ENCODE assay signal across 10 mouse cellular contexts in genomic region chr14:20165413-20165812, GRCm38 (mm10). TPM values are rescaled to one million over a fixed set of nuclear protein-coding genes. Genes with fewer than 3 reads are reported as not detected.
DNase-seq lines count a peak whose midpoint lies in the region; ATAC-seq and TF ChIP-seq lines count a peak whose summit lies in the region.
"Had no signal": no experiment of that assay in that cellular context is flagged by ENCODE, and none has a peak within 500 bp of the region (broad histone marks: within the 10 kb centered on the region; RNA-seq: fewer than 3 reads in every experiment).

No protein-coding gene starts in this region.

- H3K27ac ChIP-seq in kidney, adult 2 months (ENCODE audit: insufficient read depth, low read depth, low read length): peak overlapping the region; percentile 51
- H3K27ac ChIP-seq in hindbrain, postnatal 0 days: no peak overlapping the region
- H3K27ac ChIP-seq: limb, embryonic 15.5 days; neural tube, embryonic 12.5 days had no signal

- no peak overlapping the region for H3K4me3 ChIP-seq in kidney, adult 2 months (ENCODE audit: insufficient read depth, low read depth, low read length)
- H3K4me3 ChIP-seq in lung, adult 2 months (replicated peaks; ENCODE audit: extremely low read depth, low read depth, low read length): no peak overlapping the region
- no peak overlapping the region for H3K4me3 ChIP-seq in hindbrain, postnatal 0 days (ENCODE audit: low read length)
- H3K4me3 ChIP-seq: limb, embryonic 15.5 days; neural tube, embryonic 12.5 days had no signal

- no peak overlapping the region for H3K9ac ChIP-seq in hindbrain, postnatal 0 days (replicated peaks; ENCODE audit: low read length)
- H3K9ac ChIP-seq: limb, embryonic 15.5 days; neural tube, embryonic 12.5 days had no signal

- H3K4me2 ChIP-seq in hindbrain, postnatal 0 days (ENCODE audit: low read depth, low read length): no peak overlapping the region
- H3K4me2 ChIP-seq: limb, embryonic 15.5 days; neural tube, embryonic 12.5 days had no signal

- no peaks in the 10 kb centered on the region for H3K27me3 ChIP-seq in kidney, adult 2 months (replicated peaks; ENCODE audit: control insufficient read depth, insufficient read depth, low read length)
- H3K27me3 ChIP-seq in hindbrain, postnatal 0 days (ENCODE audit: insufficient read depth, low read length): no peaks in the 10 kb centered on the region
- H3K27me3 ChIP-seq: limb, embryonic 15.5 days; neural tube, embryonic 12.5 days had no signal

- no peak for TF ChIP-seq CTCF in kidney, adult 2 months (conservative IDR thresholded peaks at IDR 0.05; ENCODE audit: insufficient read depth, insufficient read length, low read depth, low read length)
- no peak for TF ChIP-seq CTCF in lung, adult 2 months (IDR thresholded peaks at IDR 0.05; ENCODE audit: insufficient read depth, low read length)
- no peak for TF ChIP-seq CTCF in hindbrain, postnatal 0 days (IDR thresholded peaks at IDR 0.05; ENCODE audit: low read depth)

- H3K9me3 ChIP-seq in hindbrain, postnatal 0 days (ENCODE audit: low read length): no peaks in the 10 kb centered on the region
- H3K9me3 ChIP-seq: limb, embryonic 15.5 days; neural tube, embryonic 12.5 days had no signal

- no peak for ATAC-seq in hindbrain, postnatal 0 days

- no peak for TF ChIP-seq POLR2A in kidney, adult 2 months (IDR thresholded peaks at IDR 0.05; ENCODE audit: low read depth, low read length)
- TF ChIP-seq POLR2A in lung, adult 2 months (IDR thresholded peaks at IDR 0.05; ENCODE audit: borderline replicate concordance, extremely low read depth, low read depth, low read length): no peak

- DNase-seq in adrenal gland, postnatal 10 days: peak; percentile 53
- DNase-seq in adrenal gland, adult 8-10 months: no peak
- DNase-seq in NIH3T3 (ENCODE audit: low read depth): peak; percentile 59
- peak; percentile 90 for DNase-seq in kidney, adult 2 months
- DNase-seq in lung, adult 2 months: peak; percentile 45
- no peak for DNase-seq in gastrocnemius, adult 18-20 months (ENCODE audit: low spot score)
- DNase-seq in gastrocnemius, postnatal 25 days: no peak
- no peak for DNase-seq in hindbrain, postnatal 0 days (ENCODE audit: low spot score)

- peaks cover 69% of the 10 kb centered on the region for H3K4me1 ChIP-seq in kidney, adult 2 months (ENCODE audit: control insufficient read depth, insufficient read depth, low read length)
- H3K4me1 ChIP-seq in lung, adult 2 months (ENCODE audit: control insufficient read depth, insufficient read depth, low read length): no peaks in the 10 kb centered on the region; the same call in 1 of the 2 replicates
- 0 out of 2 replicates have a peak, but pooled peaks cover 7% of the 10 kb centered on the region for H3K4me1 ChIP-seq in hindbrain, postnatal 0 days (ENCODE audit: insufficient read depth, low read length)

- peaks cover 1% of the 10 kb centered on the region; the same call in 1 of the 2 replicates for H3K36me3 ChIP-seq in kidney, adult 2 months (ENCODE audit: control insufficient read depth, insufficient read depth, low read length)
- H3K36me3 ChIP-seq in hindbrain, postnatal 0 days (ENCODE audit: insufficient read depth, low read length): no peaks in the 10 kb centered on the region
- H3K36me3 ChIP-seq: limb, embryonic 15.5 days; neural tube, embryonic 12.5 days had no signal

- 32% methylated on average over 1 of the region's 1 CpGs for WGBS in kidney, adult 2 months
- 56% methylated on average over 1 of the region's 1 CpGs for WGBS in lung, adult 2 months
- 95% methylated on average over 1 of the region's 1 CpGs for WGBS in hindbrain, postnatal 0 days

RNA-seq across cellular contexts. Expression of gene Kcnk5, which starts 16.2 kb away (rescaled TPM):
- total RNA-seq in adrenal gland, postnatal 10 days (2021): 1 to 10 TPM; 4.0 to 9.3 TPM
- total RNA-seq in adrenal gland, adult 8-10 months (2022): 10 to 100 TPM in 1 of 4 experiments, 1 to 10 TPM in 3; 6.4 to 22.9 (median 7.2) TPM
- 32.0 and 34.2 TPM in 2 replicates for polyA plus RNA-seq in kidney, adult 2 months (2012; rRNA removed)
- polyA plus RNA-seq in lung, adult 2 months (2012; rRNA removed): 4.3 and 5.7 TPM in 2 replicates
- total RNA-seq in gastrocnemius, adult 18-20 months (2021): under 1 TPM; 0.57 to 0.59 TPM
- under 1 TPM; 0.28 to 0.70 TPM for total RNA-seq in gastrocnemius, postnatal 25 days (2021)
- 0.84 and 1.7 TPM in 2 replicates for total RNA-seq in hindbrain, postnatal 0 days (2014; rRNA removed)
- polyA plus RNA-seq in hindbrain, postnatal 0 days (2015; fragmentation: Nextera tagmentation; extraction: Ambion mirVana): 1.0 TPM in 2 replicates

RNA-seq across cellular contexts. Expression of gene Saysd1, which starts 27.1 kb away (rescaled TPM):
- 1 to 10 TPM; 4.5 to 6.5 TPM for total RNA-seq in adrenal gland, postnatal 10 days (2021)
- 1 to 10 TPM; 7.8 to 9.4 (median 9.1) TPM for total RNA-seq in adrenal gland, adult 8-10 months (2022)
- 10.8 and 11.4 TPM in 2 replicates for polyA plus RNA-seq in kidney, adult 2 months (2012; rRNA removed)
- 9.9 and 11.9 TPM in 2 replicates for polyA plus RNA-seq in lung, adult 2 months (2012; rRNA removed)
- total RNA-seq in gastrocnemius, adult 18-20 months (2021): 1 to 10 TPM; 2.8 to 2.9 TPM
- 1 to 10 TPM; 2.0 to 3.0 TPM for total RNA-seq in gastrocnemius, postnatal 25 days (2021)
- total RNA-seq in hindbrain, postnatal 0 days (2014; rRNA removed): 4.8 and 6.8 TPM in 2 replicates
- polyA plus RNA-seq in hindbrain, postnatal 0 days (2015; fragmentation: Nextera tagmentation; extraction: Ambion mirVana): 9.8 and 11.4 TPM in 2 replicates

Comparison
In these comparisons a context has a peak if more than half of its experiments do, and no peak if none do; other contexts are left out.
1. DNase-seq: peak in adrenal gland, postnatal 10 days (single experiment), NIH3T3 (single experiment), kidney, adult 2 months (single experiment) and lung, adult 2 months (single experiment); none in adrenal gland, adult 8-10 months (single experiment), gastrocnemius, adult 18-20 months (single experiment), gastrocnemius, postnatal 25 days (single experiment) and hindbrain, postnatal 0 days (single experiment).